ENCODE assay signal across 7 mouse cellular contexts in the genomic region with DNA sequence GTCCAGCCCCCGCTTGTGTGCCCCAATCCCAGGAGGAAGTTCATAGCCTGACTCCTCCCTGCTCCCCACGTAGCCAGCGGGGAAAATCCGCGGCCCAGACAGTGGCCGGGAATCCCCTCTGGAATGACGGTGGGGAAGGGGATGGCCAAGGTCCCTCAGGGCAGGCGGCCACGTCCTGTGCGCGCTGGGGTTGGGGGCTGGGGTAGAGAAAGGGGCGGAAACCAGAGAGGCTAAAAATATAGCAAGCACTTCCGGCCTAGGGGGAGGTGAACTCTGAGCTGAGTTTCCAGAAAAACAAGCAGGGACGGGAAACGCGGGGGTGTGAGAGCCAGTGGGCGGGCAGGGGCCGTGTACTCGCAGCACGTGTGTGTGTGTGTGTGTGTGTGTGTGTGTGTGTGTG. TPM values are rescaled to one million over a fixed set of nuclear protein-coding genes. Genes with fewer than 3 reads are reported as not detected.
DNase-seq lines count a peak whose midpoint lies in the region; ATAC-seq lines count a peak whose summit lies in the region.

No protein-coding gene starts in this region.

- 5% methylated on average over 17 of the region's 20 CpGs for WGBS in hindbrain, embryonic 16.5 days
- WGBS in liver, embryonic 11.5 days: 1% methylated on average over 17 of the region's 20 CpGs
- under 1% methylated on average over 20 of the region's 20 CpGs for WGBS in stomach, embryonic 15.5 days

- no peaks in the 10 kb centered on the region for H3K9me3 ChIP-seq in hindbrain, embryonic 16.5 days (ENCODE audit: control insufficient read depth, low read length)
- H3K9me3 ChIP-seq in liver, embryonic 11.5 days (ENCODE audit: control insufficient read depth, low read length): no peaks in the 10 kb centered on the region
- H3K9me3 ChIP-seq in stomach, embryonic 15.5 days: no peaks in the 10 kb centered on the region

- peak; percentile 77 for DNase-seq in MN1 (ENCODE audit: low spot score)
- DNase-seq in brain, adult 2 months (ENCODE audit: low read depth, low spot score): peak; percentile 77
- DNase-seq in gastrocnemius, adult 8-10 months (ENCODE audit: low spot score in 2 of 2): peak; percentile 80
- peak; percentile 84 for DNase-seq in liver, embryonic 11.5 days (ENCODE audit: low spot score)

- H3K27ac ChIP-seq in hindbrain, embryonic 16.5 days (ENCODE audit: low read depth, low read length): peak overlapping the region; percentile 51
- H3K27ac ChIP-seq in liver, embryonic 11.5 days (ENCODE audit: low read depth, low read length): peak overlapping the region; percentile 89
- H3K27ac ChIP-seq in stomach, embryonic 15.5 days: peak overlapping the region; percentile 100

- peaks cover 25% of the 10 kb centered on the region for H3K4me1 ChIP-seq in hindbrain, embryonic 16.5 days (ENCODE audit: control insufficient read depth, insufficient read depth, low read depth, low read length)
- H3K4me1 ChIP-seq in liver, embryonic 11.5 days (replicated peaks; ENCODE audit: control insufficient read depth, insufficient read depth, low read length): peaks cover 67% of the 10 kb centered on the region
- peaks cover 54% of the 10 kb centered on the region for H3K4me1 ChIP-seq in stomach, embryonic 15.5 days

- H3K36me3 ChIP-seq in hindbrain, embryonic 16.5 days (ENCODE audit: control insufficient read depth, insufficient read depth, low read length): no peaks in the 10 kb centered on the region
- peaks cover 12% of the 10 kb centered on the region for H3K36me3 ChIP-seq in liver, embryonic 11.5 days (ENCODE audit: control insufficient read depth, insufficient read depth, low read length)
- H3K36me3 ChIP-seq in stomach, embryonic 15.5 days: peaks cover 13% of the 10 kb centered on the region

- ATAC-seq in hindbrain, embryonic 16.5 days: no peak
- peak; percentile 38 for ATAC-seq in liver, embryonic 11.5 days (replicated peaks; ENCODE audit: low FRiP score)
- ATAC-seq in monocyte, adult 5-6 weeks (replicated peaks; ENCODE audit: insufficient number of reproducible peaks, low FRiP score, low TSS enrichment, poor library complexity, severe bottlenecking): peak; percentile 0; the same call in 1 of the 2 replicates
- ATAC-seq in stomach, embryonic 15.5 days (ENCODE audit: insufficient read depth, low FRiP score, low read depth): peak; percentile 63

- H3K4me2 ChIP-seq in hindbrain, embryonic 16.5 days (ENCODE audit: low read length): peak overlapping the region; percentile 43
- peak overlapping the region; percentile 92 for H3K4me2 ChIP-seq in liver, embryonic 11.5 days
- peak overlapping the region; percentile 70 for H3K4me2 ChIP-seq in stomach, embryonic 15.5 days

- peak overlapping the region; percentile 48; the same call in 1 of the 2 replicates for H3K9ac ChIP-seq in hindbrain, embryonic 16.5 days (ENCODE audit: low read depth, low read length)
- peak overlapping the region; percentile 61 for H3K9ac ChIP-seq in liver, embryonic 11.5 days (ENCODE audit: low read depth, low read length)
- H3K9ac ChIP-seq in stomach, embryonic 15.5 days: peak overlapping the region; percentile 32; the same call in 1 of the 2 replicates

- H3K4me3 ChIP-seq in hindbrain, embryonic 16.5 days (ENCODE audit: low read length): peak overlapping the region; percentile 21
- peak overlapping the region; percentile 41 for H3K4me3 ChIP-seq in liver, embryonic 11.5 days (ENCODE audit: low read depth, low read length)
- H3K4me3 ChIP-seq in stomach, embryonic 15.5 days (replicated peaks): peak overlapping the region; percentile 41

- no peaks in the 10 kb centered on the region for H3K27me3 ChIP-seq in hindbrain, embryonic 16.5 days (replicated peaks; ENCODE audit: control insufficient read depth, insufficient read depth, low read length)
- no peaks in the 10 kb centered on the region for H3K27me3 ChIP-seq in liver, embryonic 11.5 days (replicated peaks; ENCODE audit: control insufficient read depth, insufficient read depth, low read length)
- H3K27me3 ChIP-seq in stomach, embryonic 15.5 days (replicated peaks): no peaks in the 10 kb centered on the region

RNA-seq across cellular contexts. Expression of a gene that starts 1.9 kb away (rescaled TPM):
- total RNA-seq in gastrocnemius, adult 8-10 months (2022): 10 to 100 TPM in 2 of 4 experiments, 1 to 10 TPM in 2; 6.5 to 25.6 (median 9.0) TPM
- polyA plus RNA-seq in hindbrain, embryonic 16.5 days (2015; fragmentation: Nextera tagmentation; extraction: Ambion mirVana): 3.9 and 4.0 TPM in 2 replicates
- polyA plus RNA-seq in liver, embryonic 11.5 days (2014; fragmentation: Nextera tagmentation; extraction: Ambion mirVana): 9.9 and 10.2 TPM in 2 replicates
- 140 to 403 TPM (median 154 TPM) in 3 replicates for total RNA-seq in monocyte, adult 5-6 weeks (2017)
- polyA plus RNA-seq in stomach, embryonic 15.5 days (2015; fragmentation: Nextera tagmentation; extraction: Ambion mirVana): 20.2 and 21.4 TPM in 2 replicates

RNA-seq across cellular contexts. Expression of a gene that starts 9.5 kb away (rescaled TPM):
- 1 to 10 TPM; 2.0 to 3.3 (median 2.6) TPM for total RNA-seq in gastrocnemius, adult 8-10 months (2022)
- 18.8 and 26.7 TPM in 2 replicates for polyA plus RNA-seq in hindbrain, embryonic 16.5 days (2015; fragmentation: Nextera tagmentation; extraction: Ambion mirVana)
- polyA plus RNA-seq in liver, embryonic 11.5 days (2014; fragmentation: Nextera tagmentation; extraction: Ambion mirVana): 29.2 and 34.4 TPM in 2 replicates
- total RNA-seq in monocyte, adult 5-6 weeks (2017): 8.4 to 13.1 TPM (median 12.7 TPM) in 3 replicates
- polyA plus RNA-seq in stomach, embryonic 15.5 days (2015; fragmentation: Nextera tagmentation; extraction: Ambion mirVana): 48.4 and 52.3 TPM in 2 replicates

RNA-seq across cellular contexts. Expression of a gene that starts 10.6 kb away (rescaled TPM):
- 10 to 100 TPM; 19.3 to 24.6 (median 20.5) TPM for total RNA-seq in gastrocnemius, adult 8-10 months (2022)
- polyA plus RNA-seq in hindbrain, embryonic 16.5 days (2015; fragmentation: Nextera tagmentation; extraction: Ambion mirVana): 42.7 and 47.2 TPM in 2 replicates
- 44.7 and 45.7 TPM in 2 replicates for polyA plus RNA-seq in liver, embryonic 11.5 days (2014; fragmentation: Nextera tagmentation; extraction: Ambion mirVana)
- total RNA-seq in monocyte, adult 5-6 weeks (2017): 6.9 to 12.3 TPM (median 12.0 TPM) in 3 replicates
- 44.8 and 47.4 TPM in 2 replicates for polyA plus RNA-seq in stomach, embryonic 15.5 days (2015; fragmentation: Nextera tagmentation; extraction: Ambion mirVana)

RNA-seq across cellular contexts. Expression of a gene that starts 10.8 kb away (rescaled TPM):
- total RNA-seq in gastrocnemius, adult 8-10 months (2022): 10 to 100 TPM; 19.8 to 32.6 (median 24.8) TPM
- polyA plus RNA-seq in hindbrain, embryonic 16.5 days (2015; fragmentation: Nextera tagmentation; extraction: Ambion mirVana): 89.9 and 102 TPM in 2 replicates
- 56.1 and 58.6 TPM in 2 replicates for polyA plus RNA-seq in liver, embryonic 11.5 days (2014; fragmentation: Nextera tagmentation; extraction: Ambion mirVana)
- total RNA-seq in monocyte, adult 5-6 weeks (2017): 162 to 264 TPM (median 189 TPM) in 3 replicates
- 76.5 and 79.0 TPM in 2 replicates for polyA plus RNA-seq in stomach, embryonic 15.5 days (2015; fragmentation: Nextera tagmentation; extraction: Ambion mirVana)

RNA-seq across cellular contexts. Expression of a gene that starts 31.5 kb away (rescaled TPM):
- total RNA-seq in gastrocnemius, adult 8-10 months (2022): 100 to 1,000 TPM; 442 to 558 (median 490) TPM
- 430 and 440 TPM in 2 replicates for polyA plus RNA-seq in hindbrain, embryonic 16.5 days (2015; fragmentation: Nextera tagmentation; extraction: Ambion mirVana)
- 1,377 and 1,547 TPM in 2 replicates for polyA plus RNA-seq in liver, embryonic 11.5 days (2014; fragmentation: Nextera tagmentation; extraction: Ambion mirVana)
- total RNA-seq in monocyte, adult 5-6 weeks (2017): 691 to 731 TPM (median 723 TPM) in 3 replicates
- polyA plus RNA-seq in stomach, embryonic 15.5 days (2015; fragmentation: Nextera tagmentation; extraction: Ambion mirVana): 826 and 1,031 TPM in 2 replicates
